Mouse (Mus musculus) right cerebral cortex, adult 2 months (tissue): ENCODE data around the gene Ppme1.
A peak's percentile ranks its signal among the peaks of the same experiment; 100 is the strongest.

Experiments
- DNase-seq, 2 experiments: peaks; one replicate each; pipeline ENCODE4 v3.0.0; 2021 to 2022; ENCODE audit warnings: low spot score in 2 of 2

Ppme1 gene

DNA sequence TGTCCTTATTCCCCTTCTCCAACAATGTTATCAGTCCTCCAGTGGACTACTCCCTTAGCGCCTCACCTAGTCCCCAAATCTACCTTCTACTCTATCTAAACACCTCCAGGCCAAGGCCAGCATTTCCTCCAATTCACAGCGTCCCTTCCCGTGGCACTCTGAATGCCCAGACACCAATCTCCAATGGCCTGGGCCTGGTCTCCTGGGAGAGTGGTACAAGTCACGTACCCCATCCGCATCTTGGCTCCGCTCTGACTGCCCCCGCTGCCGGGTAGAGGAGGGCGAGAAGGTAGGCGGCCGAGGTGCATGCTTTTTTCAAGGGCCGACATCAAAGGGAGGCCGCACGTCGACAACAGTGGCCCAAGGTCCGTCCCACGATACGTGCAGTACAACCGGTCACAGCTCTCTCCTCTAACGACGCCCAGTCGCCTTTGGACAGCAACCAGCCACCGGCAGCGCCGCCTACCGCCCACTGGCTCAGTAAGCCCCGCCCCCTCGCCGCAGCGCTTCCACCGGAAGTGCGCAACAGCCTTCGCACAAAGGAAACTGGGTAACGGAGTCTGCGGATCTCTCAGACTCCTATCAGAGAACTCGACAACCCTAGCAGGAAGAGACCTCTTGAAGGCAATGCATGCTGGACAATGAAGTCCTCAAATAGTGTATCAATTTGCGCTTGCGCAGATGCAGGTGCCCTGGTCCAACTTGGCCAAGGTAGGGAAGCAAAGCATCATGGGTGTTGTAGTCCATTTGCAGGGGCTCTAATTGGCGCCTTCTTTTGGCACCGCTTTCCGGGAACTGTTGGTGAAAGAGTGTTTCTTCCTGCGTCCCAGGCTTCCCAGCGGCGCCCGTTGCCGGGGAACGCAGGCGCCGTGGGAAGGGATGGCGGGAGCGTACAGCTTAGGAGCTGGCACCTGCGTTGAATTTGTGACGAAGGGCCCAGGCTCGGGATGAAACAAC is at the start of gene Ppme1, which contains the start of gene C2cd3:
Gene Ppme1, minus strand, starts transcription at position 813 of the 957 bp plus-strand sequence.
Gene C2cd3, plus strand, starts transcription at position 739 of the 957 bp plus-strand sequence.
- DNase-seq, result peak; percentile 98 to 99

DNA sequence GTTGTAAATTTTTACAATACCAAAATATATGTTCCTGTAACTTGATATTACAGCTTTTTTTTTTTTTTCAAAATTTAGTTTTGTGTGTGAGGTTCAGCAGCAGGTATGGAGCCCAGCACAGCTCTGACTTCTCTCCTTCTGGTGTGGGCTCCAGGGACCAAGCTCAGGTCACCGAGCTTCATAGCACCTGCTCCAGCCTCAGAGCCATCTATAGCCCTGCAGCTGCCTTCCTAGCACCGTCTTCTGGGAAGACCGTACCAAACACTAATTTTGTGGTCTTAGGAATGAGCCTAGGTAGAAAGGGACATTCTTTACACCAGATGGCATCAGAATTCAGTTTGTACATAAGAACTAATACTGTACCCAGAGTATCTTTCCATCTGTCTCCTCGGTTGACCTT is 36.6 kb upstream of the Ppme1 start:
- no peak for DNase-seq

GRCm38 (mm10) chr7:100407677-100408076 is 35.6 kb upstream of the Ppme1 start:
- no peak for DNase-seq

GRCm38 (mm10) chr7:100402715-100403114 is 30.6 kb upstream of the Ppme1 start:
- no peak for DNase-seq

DNA sequence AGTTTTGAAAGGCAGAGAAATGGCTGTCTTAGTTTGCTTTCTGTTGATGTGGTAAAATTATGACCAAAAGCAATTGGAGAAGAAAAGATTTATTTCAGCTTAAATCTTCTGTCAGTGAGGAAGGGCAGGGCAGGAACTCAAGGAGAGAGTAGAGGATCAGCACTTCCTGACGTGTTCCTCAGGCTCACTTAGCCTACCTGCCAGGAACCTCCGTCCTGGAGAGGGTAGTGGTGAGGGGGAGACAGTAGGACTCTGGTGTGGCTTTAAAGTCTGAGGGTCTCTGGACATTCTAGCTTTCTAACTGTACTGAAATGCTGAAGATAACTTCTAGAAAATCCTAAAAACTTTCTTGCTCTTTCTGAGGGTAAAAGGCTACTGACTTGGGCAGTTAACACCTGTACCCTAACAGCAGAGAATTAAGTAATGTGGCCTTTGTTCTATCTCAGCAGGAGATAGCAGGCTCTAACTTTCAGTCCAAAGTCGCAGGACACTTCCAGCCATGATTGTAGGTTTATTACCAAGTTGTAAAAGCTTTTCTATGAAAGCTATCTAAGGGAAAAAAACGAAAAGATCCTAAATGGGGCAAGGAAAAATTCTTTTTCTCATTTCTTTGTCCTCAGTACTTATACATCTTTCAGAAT is 28.9 kb upstream of the Ppme1 start:
- no peak for DNase-seq

GRCm38 (mm10) chr7:100399231-100399913 is 27.3 kb upstream of the Ppme1 start:
- DNase-seq, result no peak

DNA sequence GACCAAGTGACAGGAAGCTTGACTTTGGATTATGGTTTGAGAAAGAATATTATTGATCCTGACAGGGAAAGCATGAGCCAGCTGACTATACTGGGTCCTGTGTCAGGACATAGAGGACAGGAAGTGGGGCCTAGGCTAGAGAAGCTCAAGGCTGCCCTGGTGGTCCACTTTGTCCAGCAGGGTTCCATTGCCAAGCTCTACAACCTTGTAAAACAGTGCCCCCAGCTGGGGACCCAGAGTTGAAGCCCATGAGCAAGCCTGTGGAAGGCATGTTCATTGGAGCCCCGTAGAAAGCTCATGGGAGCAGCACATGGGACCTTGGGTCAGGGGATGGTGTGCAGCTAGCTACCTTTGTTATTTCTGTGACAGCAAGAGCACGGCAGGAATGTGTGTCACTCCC is 20.2 kb upstream of the Ppme1 start:
- DNase-seq, result no peak

GRCm38 (mm10) chr7:100390166-100390565 is 18.1 kb upstream of the Ppme1 start:
- DNase-seq, result peak in 1 of 2 experiments; percentile 33

GRCm38 (mm10) chr7:100388174-100388573 is 16.1 kb upstream of the Ppme1 start:
- DNase-seq, result peak in 1 of 2 experiments; percentile 43

GRCm38 (mm10) chr7:100383207-100383606 is 11.1 kb upstream of the Ppme1 start:
- DNase-seq, result no peak

GRCm38 (mm10) chr7:100381161-100381560 is 9.1 kb upstream of the Ppme1 start:
- no peak for DNase-seq

- no peak for DNase-seq
Measured at GRCm38 (mm10) chr7:100378257-100378656, 6.2 kb upstream of the Ppme1 start.

GRCm38 (mm10) chr7:100372452-100372980 is 409 bp upstream of the Ppme1 start:
- DNase-seq, result no peak

DNA sequence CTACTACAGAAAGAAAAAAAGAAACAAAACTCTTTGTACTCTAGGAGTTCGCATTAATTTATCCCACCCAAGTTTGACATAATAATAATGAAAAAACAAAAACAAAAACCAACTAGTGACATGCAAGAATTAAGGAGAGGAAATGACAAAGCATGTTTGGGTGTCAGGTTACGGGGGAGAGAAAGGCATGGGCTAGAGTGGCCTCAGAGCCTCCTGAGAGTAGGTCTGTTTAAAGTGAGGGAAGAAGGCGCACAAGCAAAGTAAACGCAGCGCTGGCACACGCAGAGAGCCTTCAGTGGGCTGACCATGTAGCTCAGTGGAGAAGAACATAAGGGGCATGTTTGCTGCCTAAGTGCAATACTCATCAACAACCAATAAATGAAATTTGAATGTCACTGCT is 7.2 kb downstream of the Ppme1 start:
- DNase-seq, result no peak

DNA sequence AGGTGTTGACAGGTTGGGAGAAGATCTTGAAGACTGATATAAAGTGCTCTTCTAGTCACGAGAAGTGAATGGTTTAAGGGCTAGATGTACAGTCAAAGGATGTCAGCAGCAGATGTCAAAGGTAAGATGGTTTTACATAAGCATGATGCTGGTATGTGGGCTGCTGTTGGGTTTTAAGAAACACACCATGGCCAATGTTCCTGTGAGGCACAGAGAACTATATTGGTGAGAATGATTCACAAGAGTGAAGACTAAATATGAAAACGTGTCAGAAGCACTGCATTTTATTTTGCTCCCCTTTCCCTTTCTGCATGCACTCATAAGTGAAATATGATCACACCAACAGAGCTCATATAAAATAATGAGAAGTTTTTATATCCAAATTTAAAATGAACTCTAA is 8.9 kb downstream of the Ppme1 start:
- peak in 1 of 2 experiments; percentile 20 for DNase-seq

- DNase-seq, result no peak
Measured at GRCm38 (mm10) chr7:100357856-100358255, 14.3 kb downstream of the Ppme1 start.

DNA sequence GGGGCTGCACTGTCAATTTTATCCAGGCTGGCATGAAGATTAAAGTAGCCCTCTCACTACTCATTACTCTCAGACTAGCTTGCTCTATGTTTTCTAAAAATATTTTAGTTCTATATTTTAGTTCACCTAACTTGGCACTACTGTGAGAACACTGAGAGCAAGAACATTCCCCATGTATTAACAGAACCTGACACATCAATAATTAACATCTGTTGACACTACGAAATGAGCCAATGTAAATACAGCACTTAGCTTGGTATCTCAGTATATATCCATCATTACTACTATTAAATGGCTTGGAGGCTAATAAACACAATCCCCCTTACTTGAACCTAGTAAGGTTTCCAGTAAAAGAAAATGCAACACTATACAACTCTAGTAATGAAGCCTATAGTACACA is 15.3 kb downstream of the Ppme1 start:
- no peak for DNase-seq

GRCm38 (mm10) chr7:100356324-100356723 is 15.8 kb downstream of the Ppme1 start:
- DNase-seq, result no peak

DNA sequence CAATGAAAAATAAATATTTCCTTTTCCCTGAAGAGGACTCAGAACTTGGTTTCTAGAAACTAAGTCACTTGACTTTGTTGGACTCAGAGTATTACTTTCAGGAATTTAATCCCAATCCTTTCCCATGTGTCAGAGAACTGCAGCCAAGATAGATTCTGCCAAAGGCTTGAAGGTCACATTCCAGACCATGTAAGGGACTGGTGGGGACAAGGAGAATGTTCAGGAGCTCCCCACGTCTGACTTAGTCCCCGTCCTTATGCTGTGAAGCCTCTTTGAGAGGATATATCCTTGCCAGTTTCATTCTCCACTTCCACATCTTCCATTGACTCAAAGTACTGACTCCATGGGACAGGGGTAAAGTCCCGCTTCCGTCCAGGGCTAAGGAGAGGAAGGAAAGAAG is 17.1 kb downstream of the Ppme1 start:
- DNase-seq, result no peak

- DNase-seq, result no peak
Measured at GRCm38 (mm10) chr7:100335921-100336320, 36.2 kb downstream of the Ppme1 start.

GRCm38 (mm10) chr7:100331269-100331668 is 40.8 kb downstream of the Ppme1 start:
- no peak for DNase-seq

DNA sequence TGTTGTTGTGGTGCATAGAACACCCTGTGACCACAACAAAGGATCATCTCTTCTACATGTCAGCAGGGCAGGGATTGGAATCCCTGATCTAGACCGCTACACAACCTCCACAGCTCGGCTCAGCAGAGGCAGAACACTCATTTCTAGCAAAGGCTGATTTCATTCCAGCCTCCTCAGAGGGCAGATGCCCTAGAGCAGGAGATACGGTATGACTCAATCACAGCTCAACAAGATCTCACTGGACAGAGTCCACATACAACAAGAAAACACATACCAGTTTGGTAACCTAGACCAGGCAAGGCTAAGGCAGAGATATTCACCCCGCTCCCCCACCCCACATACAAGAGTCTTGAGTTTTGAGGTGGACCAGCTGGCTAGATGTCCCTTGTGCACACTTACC is 43.5 kb downstream of the Ppme1 start:
- DNase-seq, result no peak
